Mouse (Mus musculus): ENCODE results near the gene Htra3. TPM values are rescaled to one million over a fixed set of nuclear protein-coding genes. Genes with fewer than 3 reads are reported as not detected.

Gene Htra3
- polyA plus RNA-seq, 1 experiment from 2014 or later, result 15.2 TPM

DNA sequence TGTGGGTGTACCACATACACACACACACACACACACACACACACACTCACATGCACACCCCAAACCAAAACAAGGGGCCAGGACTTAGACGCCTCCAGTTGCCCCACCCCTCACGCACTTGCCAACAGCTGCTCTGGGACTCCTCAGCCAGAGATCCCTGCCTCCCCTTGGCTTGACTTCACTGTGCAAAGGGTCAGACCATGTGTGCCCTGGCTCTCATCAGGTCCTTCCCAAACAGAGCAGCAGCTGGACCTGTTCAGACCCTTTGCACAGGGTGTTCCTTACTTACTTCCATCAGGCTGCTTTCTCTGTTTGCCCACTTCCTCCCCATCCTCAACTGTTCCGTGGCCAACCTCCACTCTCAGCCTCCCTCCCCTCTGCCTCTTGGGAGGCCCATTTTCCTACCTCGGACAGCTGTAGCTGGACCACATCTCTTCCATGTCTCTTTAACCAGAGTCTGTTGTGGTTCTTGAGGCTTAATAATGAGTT lies 54.8 kb downstream of the Htra3 start:
- Histone ChIP-seq H3K27me3 (replicated peaks) (no peaks in the 10 kb centered on the region), H3K4me1 (no peaks in the 10 kb centered on the region), H3K27ac (no peak overlapping the region), H3K9ac (no peak overlapping the region), H3K4me2 (no peak overlapping the region), H3K9me3 (no peaks in the 10 kb centered on the region), H3K36me3 (replicated peaks) (no peaks in the 10 kb centered on the region), H3K4me3 (no peak overlapping the region)
- WGBS, result 72% methylated on average over 4 of the region's 4 CpGs
- no peak for ATAC-seq (replicated peaks)

DNA sequence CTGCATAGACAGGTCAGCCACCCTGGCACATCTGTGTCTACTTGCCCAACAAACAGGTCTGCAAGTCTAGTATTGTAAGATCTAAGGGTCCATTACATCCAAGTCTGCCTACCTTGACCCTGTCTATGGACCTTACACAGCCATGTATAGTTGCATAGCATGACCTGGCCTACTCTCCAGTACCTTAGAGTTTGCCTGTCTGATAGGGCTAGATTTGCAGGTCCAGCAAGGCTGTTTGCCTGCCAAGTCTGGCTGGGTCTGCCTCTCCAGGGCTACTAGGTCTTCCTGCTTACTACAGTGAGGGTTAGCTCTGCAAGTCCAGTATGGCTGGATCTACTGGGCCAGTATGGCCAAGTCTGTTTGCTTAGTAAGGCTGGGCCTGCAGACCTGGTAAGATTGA lies 55.8 kb downstream of the Htra3 start:
- Histone ChIP-seq H3K36me3 (replicated peaks) (no peaks in the 10 kb centered on the region), H3K4me1 (no peaks in the 10 kb centered on the region), H3K9me3 (no peaks in the 10 kb centered on the region), H3K27ac (no peak overlapping the region), H3K27me3 (replicated peaks) (no peaks in the 10 kb centered on the region), H3K4me2 (no peak overlapping the region), H3K9ac (no peak overlapping the region), H3K4me3 (no peak overlapping the region)
- ATAC-seq (replicated peaks), result no peak

DNA sequence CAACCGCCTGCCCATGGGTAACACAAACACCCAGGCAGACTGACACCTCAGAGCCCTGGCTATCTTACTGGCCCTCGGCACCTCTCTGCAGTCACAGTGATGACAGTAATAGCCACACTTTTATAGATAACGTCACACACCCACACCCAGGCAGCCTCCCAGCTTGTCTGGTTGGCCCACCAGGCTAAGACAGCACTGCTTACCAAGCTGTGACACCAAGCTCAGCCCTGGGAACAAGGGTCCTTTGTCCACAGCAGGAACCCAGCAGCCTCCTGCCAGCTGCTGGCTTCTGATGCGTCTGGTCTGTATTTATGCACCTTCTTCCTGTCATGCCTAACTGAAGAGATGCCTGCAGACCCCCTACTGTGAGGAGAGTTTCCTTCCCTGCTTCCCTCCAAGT lies 58.5 kb downstream of the Htra3 start:
- H3K9me3 ChIP-seq, result no peaks in the 10 kb centered on the region
- H3K9ac ChIP-seq, result no peak overlapping the region
- H3K4me1 ChIP-seq, result no peaks in the 10 kb centered on the region
- H3K36me3 ChIP-seq (replicated peaks), result no peaks in the 10 kb centered on the region
- H3K4me2 ChIP-seq, result no peak overlapping the region
- H3K27me3 ChIP-seq (replicated peaks), result no peaks in the 10 kb centered on the region
- H3K27ac ChIP-seq, result no peak overlapping the region
- 45% methylated on average over 4 of the region's 4 CpGs for WGBS
- H3K4me3 ChIP-seq, result no peak overlapping the region
- ATAC-seq (replicated peaks), result no peak

DNA sequence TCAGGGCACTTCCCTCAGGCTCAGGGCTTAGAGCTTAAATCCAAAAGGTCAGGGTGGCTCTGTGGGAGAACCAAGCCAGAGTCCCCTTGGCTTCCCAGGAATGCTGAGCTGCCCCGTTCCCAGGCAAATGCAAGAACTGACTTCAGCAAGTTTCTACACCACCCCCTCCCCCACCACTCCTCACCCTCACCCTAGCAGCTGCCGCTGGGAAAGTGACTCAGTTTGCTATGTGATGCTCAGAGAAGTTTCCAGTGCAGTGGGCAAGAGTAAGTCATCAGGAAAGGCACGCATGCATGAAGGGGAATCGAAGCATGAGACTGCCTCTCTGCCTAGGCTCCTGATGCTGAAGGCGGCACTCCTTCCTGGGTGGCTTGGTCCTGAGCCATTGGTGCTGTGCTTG lies 62.6 kb downstream of the Htra3 start:
- no peak for ATAC-seq (replicated peaks)

DNA sequence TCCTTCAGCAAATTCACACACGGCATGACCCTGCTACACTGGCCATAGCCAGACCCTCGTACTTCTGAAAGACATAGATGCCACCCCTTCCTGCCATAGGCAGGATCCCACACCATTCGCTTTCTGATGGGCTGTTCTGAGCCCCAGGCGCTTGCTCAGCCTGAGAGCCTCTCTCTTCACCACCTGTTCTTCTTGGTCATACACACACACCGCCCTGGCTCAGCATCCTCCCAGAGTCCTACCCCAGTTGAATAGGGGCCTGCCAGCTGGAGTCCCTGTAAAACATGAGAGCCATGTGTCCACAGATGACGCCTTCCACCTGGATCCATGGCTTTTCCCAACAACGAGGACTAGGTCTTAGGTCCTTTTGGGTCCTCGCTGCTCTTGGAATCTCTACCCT lies 66.9 kb downstream of the Htra3 start:
- no peaks in the 10 kb centered on the region for H3K36me3 ChIP-seq (replicated peaks)
- WGBS, result 89% methylated on average over 8 of the region's 8 CpGs
- no peaks in the 10 kb centered on the region for H3K9me3 ChIP-seq
- no peaks in the 10 kb centered on the region for H3K27me3 ChIP-seq (replicated peaks)
- ATAC-seq (replicated peaks), result no peak
- no peak overlapping the region for H3K4me3 ChIP-seq
- H3K27ac ChIP-seq, result no peak overlapping the region
- H3K4me2 ChIP-seq, result no peak overlapping the region
- H3K4me1 ChIP-seq, result peaks cover 13% of the 10 kb centered on the region
- no peak overlapping the region for H3K9ac ChIP-seq

More for the DNA sequence above, 62.6 kb downstream of the Htra3 start:
- Histone ChIP-seq H3K9ac (no peak overlapping the region), H3K27ac (no peak overlapping the region), H3K27me3 (replicated peaks) (no peaks in the 10 kb centered on the region), H3K4me1 (no peaks in the 10 kb centered on the region), H3K36me3 (replicated peaks) (no peaks in the 10 kb centered on the region), H3K9me3 (no peaks in the 10 kb centered on the region), H3K4me3 (no peak overlapping the region), H3K4me2 (no peak overlapping the region)
- WGBS, result 33% methylated on average over 5 of the region's 5 CpGs

DNA sequence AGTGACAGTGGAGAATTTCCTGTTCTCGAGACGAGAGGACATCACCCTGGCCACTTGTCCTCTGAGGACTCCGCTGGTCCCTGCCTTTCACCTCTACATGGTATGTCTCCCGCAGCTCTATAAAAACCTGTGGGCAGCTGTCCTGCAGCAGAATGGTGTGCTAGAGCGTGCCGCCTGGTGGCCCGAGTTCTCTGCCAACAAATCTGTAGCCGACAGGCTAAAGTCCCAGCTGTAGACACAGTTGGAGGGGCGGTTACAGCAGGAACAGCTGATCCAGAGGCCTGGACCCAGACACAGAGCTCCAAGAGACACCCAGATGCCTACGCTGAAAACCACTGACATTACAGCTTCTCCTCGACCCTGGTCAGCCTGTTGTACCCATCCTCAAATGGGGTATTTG lies 67.7 kb downstream of the Htra3 start:
- Histone ChIP-seq H3K4me3 (no peak overlapping the region), H3K9me3 (no peaks in the 10 kb centered on the region), H3K4me1 (peaks cover 13% of the 10 kb centered on the region), H3K27ac (no peak overlapping the region), H3K9ac (no peak overlapping the region), H3K36me3 (replicated peaks) (no peaks in the 10 kb centered on the region), H3K27me3 (replicated peaks) (no peaks in the 10 kb centered on the region), H3K4me2 (no peak overlapping the region)
- no peak for ATAC-seq (replicated peaks)
- 83% methylated on average over 11 of the region's 11 CpGs for WGBS

DNA sequence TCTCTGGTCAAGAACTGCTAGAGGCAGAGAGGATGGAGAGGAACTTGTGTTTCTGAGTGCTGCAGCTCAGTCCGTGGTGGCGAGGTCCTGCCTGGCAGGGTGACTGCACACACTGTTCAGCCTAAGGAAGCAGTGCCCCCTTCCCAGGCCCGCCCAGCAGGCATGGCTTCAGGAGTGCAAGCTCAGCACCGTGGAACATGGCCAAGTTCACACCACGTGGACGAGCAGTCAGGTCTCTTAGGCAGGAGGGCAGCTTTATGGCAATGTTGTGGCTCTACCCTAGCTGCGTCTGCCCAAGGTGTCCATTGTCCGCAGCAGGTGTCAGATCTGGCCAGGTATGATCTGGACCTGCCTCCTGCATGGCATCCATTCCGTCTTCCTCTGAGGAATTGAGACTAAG lies 68.4 kb downstream of the Htra3 start:
- 88% methylated on average over 9 of the region's 9 CpGs for WGBS
- H3K9me3 ChIP-seq, result no peaks in the 10 kb centered on the region

DNA sequence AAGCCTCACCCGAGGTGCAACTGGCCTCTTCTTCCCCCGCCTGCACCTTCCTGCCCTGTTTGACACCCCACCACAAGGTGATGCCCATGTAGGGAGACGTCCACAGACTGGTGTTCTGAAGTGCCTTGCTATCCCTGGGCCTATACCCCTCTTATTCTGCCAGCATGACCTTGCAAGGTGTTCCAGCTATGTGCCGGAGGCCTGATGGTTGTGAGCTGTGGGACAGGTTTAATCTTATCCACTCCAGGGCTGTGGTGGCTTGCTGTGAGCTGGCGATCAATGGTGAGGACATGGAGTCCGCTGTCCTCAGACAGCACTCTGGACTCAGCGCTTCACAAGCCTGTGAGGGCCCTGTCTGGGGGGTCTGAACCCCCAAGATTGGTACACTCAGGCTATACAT lies 69.2 kb downstream of the Htra3 start:
- H3K36me3 ChIP-seq (replicated peaks), result no peaks in the 10 kb centered on the region
- 97% methylated on average over 7 of the region's 7 CpGs for WGBS
- no peak overlapping the region for H3K4me2 ChIP-seq
- no peak for ATAC-seq (replicated peaks)
- H3K4me1 ChIP-seq, result peaks cover 13% of the 10 kb centered on the region
- no peaks in the 10 kb centered on the region for H3K27me3 ChIP-seq (replicated peaks)
- H3K9me3 ChIP-seq, result no peaks in the 10 kb centered on the region
- H3K27ac ChIP-seq, result no peak overlapping the region
- H3K9ac ChIP-seq, result no peak overlapping the region
- no peak overlapping the region for H3K4me3 ChIP-seq

More for the DNA sequence above, 68.4 kb downstream of the Htra3 start:
- Histone ChIP-seq H3K27me3 (replicated peaks) (no peaks in the 10 kb centered on the region), H3K4me3 (no peak overlapping the region), H3K27ac (no peak overlapping the region), H3K9ac (no peak overlapping the region), H3K4me1 (peaks cover 13% of the 10 kb centered on the region), H3K4me2 (no peak overlapping the region), H3K36me3 (replicated peaks) (no peaks in the 10 kb centered on the region)
- no peak for ATAC-seq (replicated peaks)

DNA sequence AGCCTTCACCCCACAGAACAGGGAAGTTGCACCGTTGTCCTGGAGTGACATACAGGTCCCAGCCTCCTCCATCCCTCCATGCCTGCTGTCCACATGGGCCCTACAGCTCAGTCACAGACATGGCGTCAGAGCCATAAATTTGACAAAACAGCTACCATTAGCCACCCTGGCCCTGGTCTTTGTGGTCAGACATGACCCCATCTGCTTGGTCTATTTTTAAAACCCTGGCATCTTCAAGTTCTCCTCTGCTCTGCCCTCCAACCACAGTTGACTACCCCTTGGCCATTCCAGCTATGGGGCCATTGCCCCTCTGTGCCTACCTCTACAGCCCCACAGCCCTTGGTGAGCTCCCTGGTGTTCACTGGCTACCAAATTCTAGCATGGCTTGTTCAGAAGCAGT lies 69.6 kb downstream of the Htra3 start:
- Histone ChIP-seq H3K27me3 (replicated peaks) (no peaks in the 10 kb centered on the region), H3K4me3 (no peak overlapping the region), H3K4me2 (no peak overlapping the region), H3K4me1 (peaks cover 13% of the 10 kb centered on the region), H3K27ac (no peak overlapping the region), H3K9ac (no peak overlapping the region), H3K9me3 (no peaks in the 10 kb centered on the region), H3K36me3 (replicated peaks) (no peaks in the 10 kb centered on the region)
- no peak for ATAC-seq (replicated peaks)
- WGBS, result 79% methylated on average over 2 of the region's 2 CpGs

DNA sequence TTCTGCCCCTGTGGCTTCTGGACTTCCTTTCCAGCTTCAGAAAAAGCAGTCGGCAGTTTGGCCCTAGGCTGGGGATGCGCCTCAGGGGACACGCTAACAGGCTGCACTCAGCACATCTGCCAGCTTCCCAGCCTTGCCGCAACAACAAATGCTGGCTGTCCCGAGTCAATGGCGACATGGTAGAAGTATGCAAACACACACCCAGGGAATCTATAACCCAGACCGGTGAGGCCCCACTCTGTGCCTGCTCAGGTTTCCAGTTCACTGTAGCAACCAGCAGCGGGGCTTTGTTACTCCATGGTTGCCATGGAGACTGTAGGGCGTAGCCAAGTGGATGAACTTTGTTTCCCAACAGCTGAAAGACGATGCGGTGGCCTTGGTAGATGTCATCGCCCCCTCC lies 70.2 kb downstream of the Htra3 start:
- ATAC-seq (replicated peaks), result peak; percentile 55; the same call in 1 of the 2 replicates
- H3K4me2 ChIP-seq, result no peak overlapping the region
- H3K9me3 ChIP-seq, result no peaks in the 10 kb centered on the region
- peaks cover 13% of the 10 kb centered on the region for H3K4me1 ChIP-seq
- H3K36me3 ChIP-seq (replicated peaks), result no peaks in the 10 kb centered on the region
- H3K9ac ChIP-seq, result no peak overlapping the region
- H3K4me3 ChIP-seq, result no peak overlapping the region
- H3K27me3 ChIP-seq (replicated peaks), result no peaks in the 10 kb centered on the region
- peak overlapping the region; percentile 15; the same call in 1 of the 2 replicates for H3K27ac ChIP-seq
- WGBS, result 4% methylated on average over 12 of the region's 12 CpGs

DNA sequence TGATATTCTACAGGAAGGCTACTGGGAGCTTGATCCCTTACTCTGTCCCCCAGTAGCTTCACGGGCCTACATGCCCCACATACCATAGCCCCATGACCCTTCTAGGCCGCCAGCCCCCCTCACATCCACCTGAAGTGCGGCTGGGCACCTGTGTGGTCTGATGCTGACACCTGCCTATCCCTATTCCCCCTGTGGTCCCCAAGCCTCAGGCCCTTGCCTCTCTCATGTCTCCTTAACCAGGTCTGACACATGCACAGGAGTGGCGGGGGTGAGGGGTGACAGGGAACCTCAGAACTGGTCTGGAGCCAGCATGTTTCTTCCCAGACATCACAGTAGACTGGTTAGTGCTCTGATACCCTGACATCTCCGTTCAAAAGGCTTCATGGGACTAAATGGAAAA lies 71.0 kb downstream of the Htra3 start:
- Histone ChIP-seq H3K4me2 (no peak overlapping the region), H3K4me1 (peaks cover 13% of the 10 kb centered on the region), H3K36me3 (replicated peaks) (no peaks in the 10 kb centered on the region), H3K27ac (no peak overlapping the region), H3K9ac (no peak overlapping the region), H3K9me3 (no peaks in the 10 kb centered on the region), H3K27me3 (replicated peaks) (no peaks in the 10 kb centered on the region), H3K4me3 (no peak overlapping the region)
- ATAC-seq (replicated peaks), result no peak
- WGBS, result 84% methylated on average over 5 of the region's 5 CpGs

DNA sequence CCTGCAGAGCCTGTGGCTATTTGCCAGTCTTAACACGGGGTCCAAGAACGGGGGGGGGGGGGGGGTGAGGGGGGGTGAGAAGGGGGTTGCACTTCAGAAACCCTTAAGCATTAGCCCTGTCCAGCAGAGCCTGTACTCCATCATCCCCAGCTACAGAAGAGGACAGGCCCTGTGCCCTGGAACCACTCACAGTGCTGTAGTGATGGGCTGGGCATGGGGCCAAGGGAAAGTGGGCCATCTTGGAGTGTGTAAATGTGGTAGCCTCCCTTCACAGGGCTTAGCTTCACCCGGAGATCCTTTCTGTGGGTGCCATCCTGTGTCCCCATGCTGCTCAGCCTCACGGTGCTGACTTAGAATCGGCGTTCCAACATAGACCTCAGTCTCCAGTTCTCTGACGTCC lies 71.8 kb downstream of the Htra3 start:
- 80% methylated on average over 7 of the region's 7 CpGs for WGBS
- ATAC-seq (replicated peaks), result no peak
- Histone ChIP-seq H3K4me2 (no peak overlapping the region), H3K36me3 (replicated peaks) (peaks cover 6% of the 10 kb centered on the region; the same call in 1 of the 2 replicates), H3K9ac (no peak overlapping the region), H3K9me3 (no peaks in the 10 kb centered on the region), H3K27ac (no peak overlapping the region), H3K4me3 (no peak overlapping the region), H3K27me3 (replicated peaks) (no peaks in the 10 kb centered on the region), H3K4me1 (peaks cover 13% of the 10 kb centered on the region)

DNA sequence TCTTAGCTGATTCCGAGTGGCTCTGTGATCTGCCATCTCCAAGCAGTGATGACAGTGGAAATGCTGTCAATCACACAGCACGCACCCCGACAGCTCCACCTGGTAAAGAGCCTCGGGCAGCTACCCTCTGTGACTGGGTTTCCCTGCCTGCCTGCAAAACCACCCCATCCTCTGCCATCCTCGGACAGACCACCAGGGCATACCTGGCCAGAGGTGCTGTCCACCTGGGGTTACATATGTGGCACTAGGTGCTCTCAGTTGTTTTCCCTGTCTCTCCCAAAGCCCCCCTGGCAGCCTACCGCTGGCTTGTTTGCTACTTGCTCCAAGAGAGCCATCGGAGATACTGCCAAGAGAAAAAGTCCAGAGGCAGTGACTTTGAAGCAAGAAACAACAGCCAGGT lies 72.8 kb downstream of the Htra3 start:
- Histone ChIP-seq H3K36me3 (replicated peaks) (peaks cover 8% of the 10 kb centered on the region; the same call in 1 of the 2 replicates), H3K4me1 (peaks cover 13% of the 10 kb centered on the region), H3K27me3 (replicated peaks) (no peaks in the 10 kb centered on the region), H3K4me2 (no peak overlapping the region), H3K27ac (no peak overlapping the region), H3K9ac (no peak overlapping the region), H3K4me3 (no peak overlapping the region), H3K9me3 (no peaks in the 10 kb centered on the region)
- no peak for ATAC-seq (replicated peaks)
- WGBS, result 84% methylated on average over 7 of the region's 7 CpGs
